Mouse (Mus musculus): ENCODE measurements at regions not wholly inside any gene's neighbourhood (a gene's known extent, or its start where the extent isn't known, plus 50 kb on each side); places are given as distances from the start of the nearest gene placed in this dataset.

DNA sequence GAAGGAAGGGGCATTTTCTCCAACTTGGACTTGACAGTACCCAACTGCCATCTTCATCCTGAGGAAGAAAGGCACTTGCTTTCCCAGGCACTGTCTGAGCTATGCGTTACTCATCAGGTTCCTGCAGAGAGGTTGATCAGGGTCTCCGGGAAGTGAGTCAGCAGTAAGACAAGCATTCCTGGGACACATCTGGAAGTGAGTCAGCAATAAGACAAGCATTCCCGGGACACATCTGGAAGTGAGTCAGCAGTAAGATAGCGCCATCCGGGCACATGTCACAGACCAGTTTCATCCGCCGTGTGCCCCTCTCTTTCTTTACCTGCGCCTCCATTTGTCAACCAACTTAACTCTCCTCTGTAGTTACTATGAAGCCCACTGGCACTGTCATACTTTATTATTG lies 143.5 kb downstream of the Ttc8 start:
- DNase-seq (ENCODE audit: low read depth), result no peak
- no peak for TF ChIP-seq POLR2A (IDR thresholded peaks at IDR 0.05; ENCODE audit: borderline replicate concordance, extremely low read depth, insufficient read depth, insufficient read length, poor library complexity, severe bottlenecking)
- TF ChIP-seq CTCF (IDR thresholded peaks at IDR 0.05; ENCODE audit: borderline replicate concordance, extremely low read depth, insufficient read depth, insufficient read length), result no peak

GRCm38 (mm10) chr12:99067962-99068361 lies 147.6 kb downstream of the Ttc8 start:
- TF ChIP-seq POLR2A (IDR thresholded peaks at IDR 0.05; ENCODE audit: borderline replicate concordance, extremely low read depth, insufficient read depth, insufficient read length, poor library complexity, severe bottlenecking) (no peak), CTCF (IDR thresholded peaks at IDR 0.05; ENCODE audit: borderline replicate concordance, extremely low read depth, insufficient read depth, insufficient read length) (no peak)
- DNase-seq (ENCODE audit: low read depth), result no peak

DNA sequence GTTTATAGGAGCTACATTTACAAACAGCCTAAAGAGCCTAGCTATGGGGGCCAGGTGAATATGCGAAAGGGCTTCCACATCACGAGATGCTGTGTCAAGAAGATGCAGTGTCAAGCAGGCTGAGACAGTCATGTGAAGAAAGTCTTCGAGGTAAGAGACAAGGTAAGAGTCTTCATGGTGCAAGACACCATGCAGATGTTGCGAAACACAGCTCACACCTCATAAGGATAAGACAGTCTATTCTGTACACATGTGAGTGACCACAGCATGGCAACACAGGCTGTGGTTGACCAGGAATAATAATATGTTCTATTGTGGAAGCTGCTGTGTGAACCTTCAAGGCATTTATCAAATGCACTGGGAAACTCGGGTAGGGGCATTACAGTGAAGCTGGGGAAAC lies 153.4 kb downstream of the Ttc8 start:
- TF ChIP-seq CTCF (IDR thresholded peaks at IDR 0.05; ENCODE audit: borderline replicate concordance, extremely low read depth, insufficient read depth, insufficient read length) (no peak), POLR2A (IDR thresholded peaks at IDR 0.05; ENCODE audit: borderline replicate concordance, extremely low read depth, insufficient read depth, insufficient read length, poor library complexity, severe bottlenecking) (no peak)

DNA sequence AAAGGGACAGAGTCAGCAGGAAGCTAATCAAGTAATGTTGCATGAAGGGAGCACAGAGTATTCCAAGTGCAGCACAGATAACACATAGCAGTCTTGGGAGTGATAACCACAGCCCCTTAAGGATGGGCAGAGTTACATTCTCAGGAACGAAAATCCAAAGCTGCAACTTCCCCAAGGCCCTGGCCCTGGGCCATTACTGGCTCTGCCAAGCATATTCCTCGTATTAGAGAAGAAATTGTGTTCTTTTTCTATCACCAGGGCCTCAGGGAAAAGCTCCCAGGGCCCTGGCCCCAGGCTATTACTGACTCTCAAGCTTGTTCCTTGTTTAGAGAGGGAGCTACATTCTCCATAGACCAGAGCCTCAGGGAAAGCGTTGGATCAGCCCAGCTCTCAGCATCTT lies 157.0 kb downstream of the Ttc8 start:
- peak; percentile 29 for DNase-seq (ENCODE audit: low read depth)
- TF ChIP-seq POLR2A (IDR thresholded peaks at IDR 0.05; ENCODE audit: borderline replicate concordance, extremely low read depth, insufficient read depth, insufficient read length, poor library complexity, severe bottlenecking) (no peak), CTCF (IDR thresholded peaks at IDR 0.05; ENCODE audit: borderline replicate concordance, extremely low read depth, insufficient read depth, insufficient read length) (no peak)

More for the DNA sequence above, 153.4 kb downstream of the Ttc8 start:
- no peak for DNase-seq (ENCODE audit: low read depth)

GRCm38 (mm10) chr12:99079873-99080272 lies 159.5 kb downstream of the Ttc8 start:
- no peak for TF ChIP-seq POLR2A (IDR thresholded peaks at IDR 0.05; ENCODE audit: borderline replicate concordance, extremely low read depth, insufficient read depth, insufficient read length, poor library complexity, severe bottlenecking)
- TF ChIP-seq CTCF (IDR thresholded peaks at IDR 0.05; ENCODE audit: borderline replicate concordance, extremely low read depth, insufficient read depth, insufficient read length), result no peak

DNA sequence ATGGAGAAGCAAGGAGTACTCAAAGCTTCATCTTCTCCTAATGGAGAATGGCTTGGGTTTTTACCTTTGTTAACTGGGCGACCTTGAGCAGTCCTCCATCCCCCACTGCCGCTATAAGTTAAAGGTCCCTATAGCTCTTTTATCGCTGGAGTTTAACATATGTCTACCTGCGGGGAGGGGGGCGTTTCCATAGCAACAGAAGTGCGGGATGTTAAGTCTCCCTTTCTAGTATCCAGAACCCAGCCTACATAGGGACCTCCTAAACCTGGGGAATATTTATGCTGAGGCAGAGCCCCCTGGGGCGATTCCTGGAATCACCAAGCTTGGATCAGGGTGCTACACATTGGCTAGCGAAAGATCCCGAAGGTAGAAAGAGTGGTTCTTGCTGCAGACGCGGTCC lies 163.2 kb downstream of the Ttc8 start:
- peak; percentile 60 for DNase-seq (ENCODE audit: low read depth)
- TF ChIP-seq CTCF (IDR thresholded peaks at IDR 0.05; ENCODE audit: borderline replicate concordance, extremely low read depth, insufficient read depth, insufficient read length) (no peak), POLR2A (IDR thresholded peaks at IDR 0.05; ENCODE audit: borderline replicate concordance, extremely low read depth, insufficient read depth, insufficient read length, poor library complexity, severe bottlenecking) (no peak)

More at GRCm38 (mm10) chr12:99079873-99080272, 159.5 kb downstream of the Ttc8 start:
- DNase-seq (ENCODE audit: low read depth), result no peak

- TF ChIP-seq CTCF (IDR thresholded peaks at IDR 0.05; ENCODE audit: borderline replicate concordance, extremely low read depth, insufficient read depth, insufficient read length) (peak; percentile 95), POLR2A (IDR thresholded peaks at IDR 0.05; ENCODE audit: borderline replicate concordance, extremely low read depth, insufficient read depth, insufficient read length, poor library complexity, severe bottlenecking) (no peak)
- peak; percentile 94 for DNase-seq (ENCODE audit: low read depth)
These were observed 163.8 kb downstream of the Ttc8 start for GRCm38 (mm10) chr12:99084144-99084543.

DNA sequence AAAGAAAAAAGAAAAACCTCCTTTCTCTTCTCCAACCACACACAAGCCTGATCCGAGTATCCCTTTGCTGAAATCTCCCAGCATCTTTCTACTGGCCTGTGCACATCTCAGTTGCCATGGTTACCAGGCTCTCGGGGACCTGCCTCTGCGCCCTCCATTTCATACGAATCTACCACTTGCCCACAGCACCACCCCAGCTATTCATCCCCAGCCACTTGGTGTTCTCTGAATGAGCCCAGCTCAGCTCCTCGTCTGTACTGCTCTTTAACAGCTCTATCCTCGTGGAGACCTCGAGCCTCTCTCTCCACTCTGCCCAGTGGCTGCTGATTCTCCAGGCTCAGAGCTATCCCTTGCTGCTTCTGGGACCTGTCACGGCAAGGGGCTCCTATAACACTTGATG lies 166.9 kb downstream of the Ttc8 start:
- DNase-seq (ENCODE audit: low read depth), result peak; percentile 91
- TF ChIP-seq POLR2A (IDR thresholded peaks at IDR 0.05; ENCODE audit: borderline replicate concordance, extremely low read depth, insufficient read depth, insufficient read length, poor library complexity, severe bottlenecking), result no peak
- no peak for TF ChIP-seq CTCF (IDR thresholded peaks at IDR 0.05; ENCODE audit: borderline replicate concordance, extremely low read depth, insufficient read depth, insufficient read length)

- DNase-seq (ENCODE audit: low read depth), result no peak
- TF ChIP-seq CTCF (IDR thresholded peaks at IDR 0.05; ENCODE audit: borderline replicate concordance, extremely low read depth, insufficient read depth, insufficient read length) (no peak), POLR2A (IDR thresholded peaks at IDR 0.05; ENCODE audit: borderline replicate concordance, extremely low read depth, insufficient read depth, insufficient read length, poor library complexity, severe bottlenecking) (no peak)
These were observed 171.4 kb downstream of the Ttc8 start for GRCm38 (mm10) chr12:99091770-99092169.

- no peak for DNase-seq (ENCODE audit: low read depth)
- TF ChIP-seq CTCF (IDR thresholded peaks at IDR 0.05; ENCODE audit: borderline replicate concordance, extremely low read depth, insufficient read depth, insufficient read length) (no peak), POLR2A (IDR thresholded peaks at IDR 0.05; ENCODE audit: borderline replicate concordance, extremely low read depth, insufficient read depth, insufficient read length, poor library complexity, severe bottlenecking) (no peak)
These were observed 172.8 kb downstream of the Ttc8 start for GRCm38 (mm10) chr12:99093151-99093550.

- DNase-seq (ENCODE audit: low read depth), result no peak
- no peak for TF ChIP-seq CTCF (IDR thresholded peaks at IDR 0.05; ENCODE audit: borderline replicate concordance, extremely low read depth, insufficient read depth, insufficient read length)
- TF ChIP-seq POLR2A (IDR thresholded peaks at IDR 0.05; ENCODE audit: borderline replicate concordance, extremely low read depth, insufficient read depth, insufficient read length, poor library complexity, severe bottlenecking), result no peak
These were observed 173.6 kb downstream of the Ttc8 start for GRCm38 (mm10) chr12:99093989-99094388.

DNA sequence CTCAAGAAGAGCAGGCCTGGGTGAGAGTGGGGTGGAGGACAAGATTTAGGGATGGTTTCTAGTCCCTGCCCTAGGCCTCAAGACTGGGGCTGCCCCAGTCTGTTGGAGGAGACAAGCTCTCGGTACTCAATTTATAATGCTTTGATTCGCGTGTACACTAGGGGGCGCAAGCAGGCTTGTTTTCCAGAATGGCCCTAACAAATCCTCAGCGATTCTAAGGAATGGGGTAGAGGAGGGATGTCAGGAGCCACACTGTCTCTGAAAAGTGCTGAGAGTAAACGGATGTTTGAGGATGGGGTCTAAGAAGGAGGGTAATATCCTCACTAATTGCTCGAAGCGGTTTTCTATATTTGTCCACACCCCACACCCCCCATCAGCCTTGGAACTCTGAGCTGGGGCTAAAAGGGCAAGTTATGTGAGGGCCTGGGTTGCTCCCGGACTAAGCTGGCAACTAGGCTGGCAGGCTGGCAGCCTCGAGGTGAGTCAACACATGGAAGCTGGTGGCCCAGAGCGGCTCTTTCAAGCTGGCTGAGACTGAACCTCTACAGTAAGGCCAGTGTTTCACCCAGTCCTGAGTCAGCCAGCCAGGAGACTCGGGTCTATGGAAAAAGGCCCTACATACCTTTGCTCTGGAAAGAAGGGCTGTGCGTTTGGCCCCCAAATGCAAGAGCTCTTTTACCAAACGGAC lies 176.7 kb downstream of the Ttc8 start:
- TF ChIP-seq CTCF (IDR thresholded peaks at IDR 0.05; ENCODE audit: borderline replicate concordance, extremely low read depth, insufficient read depth, insufficient read length), result peak; percentile 84; the same call in 1 of the 2 replicates
- no peak for TF ChIP-seq POLR2A (IDR thresholded peaks at IDR 0.05; ENCODE audit: borderline replicate concordance, extremely low read depth, insufficient read depth, insufficient read length, poor library complexity, severe bottlenecking)
- DNase-seq (ENCODE audit: low read depth), result peak; percentile 95
